Mouse (Mus musculus): ENCODE data around the gene Dnmt3l. TPM values are rescaled to one million over a fixed set of nuclear protein-coding genes. Genes with fewer than 3 reads are reported as not detected.
"Not testable (repeated sequence)": the region's sequence is repeated elsewhere in the genome, so short reads cannot be mapped to it uniquely, and the experiment has no call there.

The Dnmt3l gene
- polyA plus RNA-seq, 1 experiment: 1.5 TPM

- TF ChIP-seq POLR2A (IDR thresholded peaks at IDR 0.05; ENCODE audit: borderline replicate concordance, low read depth, low read length) (no peak), CTCF (IDR thresholded peaks at IDR 0.05; ENCODE audit: low read depth, low read length) (no peak)
Observed at GRCm38 (mm10) chr10:78091865-78092724, 50.3 kb downstream of the Dnmt3l start.

GRCm38 (mm10) chr10:78092725-78093029, 50.9 kb downstream of the Dnmt3l start:
- Histone ChIP-seq H3K4me3 (ENCODE audit: insufficient read depth, low read length) (no peak overlapping the region), H3K4me1 (ENCODE audit: control insufficient read depth, insufficient read depth, low read length) (peaks cover 26% of the 10 kb centered on the region), H3K27ac (ENCODE audit: insufficient read depth, low read depth, low read length) (no peak overlapping the region)
- TF ChIP-seq POLR2A (IDR thresholded peaks at IDR 0.05; ENCODE audit: borderline replicate concordance, low read depth, low read length) (no peak), CTCF (IDR thresholded peaks at IDR 0.05; ENCODE audit: low read depth, low read length) (no peak)

More at GRCm38 (mm10) chr10:78091865-78092724, 50.3 kb downstream of the Dnmt3l start:
- Histone ChIP-seq H3K4me3 (ENCODE audit: insufficient read depth, low read length) (no peak overlapping the region), H3K27ac (ENCODE audit: insufficient read depth, low read depth, low read length) (no peak overlapping the region), H3K4me1 (ENCODE audit: control insufficient read depth, insufficient read depth, low read length) (peaks cover 31% of the 10 kb centered on the region)

DNA sequence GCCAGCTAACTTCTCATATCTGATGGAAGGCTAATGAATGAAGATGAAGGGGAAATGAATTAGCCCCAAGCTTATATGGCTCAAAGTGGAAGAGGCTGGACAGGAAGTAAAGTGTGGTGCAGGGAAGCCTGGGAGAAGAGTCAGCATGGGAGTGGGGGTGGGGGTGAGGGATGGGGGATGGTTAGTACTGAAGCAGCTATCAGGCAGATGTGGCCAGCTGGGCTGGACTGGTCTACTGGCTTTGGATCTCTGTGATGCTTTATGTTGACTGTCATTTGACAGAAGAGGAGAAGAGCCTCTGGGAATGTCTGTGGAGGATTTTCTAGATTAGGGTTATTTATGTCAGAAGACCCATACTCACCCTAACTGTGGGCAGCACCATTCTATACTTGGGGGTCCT, 53.5 kb downstream of the Dnmt3l start:
- no peak overlapping the region for H3K4me3 ChIP-seq (ENCODE audit: insufficient read depth, low read length)
- no peak for TF ChIP-seq CTCF (IDR thresholded peaks at IDR 0.05; ENCODE audit: low read depth, low read length)
- TF ChIP-seq POLR2A (IDR thresholded peaks at IDR 0.05; ENCODE audit: borderline replicate concordance, low read depth, low read length): no peak
- peaks cover 21% of the 10 kb centered on the region for H3K4me1 ChIP-seq (ENCODE audit: control insufficient read depth, insufficient read depth, low read length)
- H3K27ac ChIP-seq (ENCODE audit: insufficient read depth, low read depth, low read length): peak overlapping the region; percentile 57

DNA sequence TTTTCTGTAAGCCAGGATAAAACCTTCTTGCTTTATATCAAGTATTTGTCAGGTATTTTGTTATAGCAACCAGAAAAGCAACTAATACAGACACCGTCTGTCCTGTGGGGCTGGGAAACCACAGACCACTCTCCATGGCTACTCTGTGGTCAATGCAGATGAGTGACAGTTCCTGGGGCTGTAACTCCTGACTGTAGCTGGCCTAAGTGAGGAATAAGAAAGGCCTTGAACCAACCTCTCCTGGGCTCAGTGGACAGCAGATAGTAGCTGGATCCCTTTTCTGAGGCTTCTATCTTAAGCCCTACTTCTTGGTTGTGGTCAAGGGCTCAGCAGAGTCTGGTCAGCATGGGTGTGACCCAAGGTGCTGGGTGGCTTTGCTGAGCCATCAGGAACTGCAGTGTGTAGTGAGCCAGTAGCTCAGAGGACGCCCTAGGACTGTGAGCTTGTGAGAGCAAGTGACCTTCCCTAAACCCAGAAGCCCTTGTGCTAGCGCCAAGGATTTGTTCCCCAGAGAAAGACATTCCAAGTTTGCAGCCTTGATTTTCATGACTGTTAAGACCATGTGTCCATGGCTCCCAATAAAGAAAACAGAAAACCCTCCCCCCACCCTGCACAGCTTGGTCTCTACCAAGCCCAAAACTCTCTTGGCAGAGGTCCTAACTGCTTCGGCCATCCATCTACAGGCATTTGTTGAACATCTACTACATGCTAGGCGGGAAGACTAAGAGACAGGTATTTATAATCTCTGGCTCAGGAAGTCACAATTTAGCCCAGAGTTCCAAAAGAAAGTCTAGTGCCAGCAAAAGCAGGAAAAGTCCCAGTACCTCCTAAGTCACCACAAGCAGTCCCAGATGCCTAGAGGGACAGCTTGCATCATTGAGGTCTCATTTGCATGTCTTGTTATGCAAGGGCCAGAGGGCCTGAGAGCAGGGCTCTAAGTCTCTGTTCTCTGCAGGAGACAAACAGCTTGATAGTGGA, 54.5 kb downstream of the Dnmt3l start:
- H3K27ac ChIP-seq (ENCODE audit: insufficient read depth, low read depth, low read length): peak overlapping the region; percentile 57

DNA sequence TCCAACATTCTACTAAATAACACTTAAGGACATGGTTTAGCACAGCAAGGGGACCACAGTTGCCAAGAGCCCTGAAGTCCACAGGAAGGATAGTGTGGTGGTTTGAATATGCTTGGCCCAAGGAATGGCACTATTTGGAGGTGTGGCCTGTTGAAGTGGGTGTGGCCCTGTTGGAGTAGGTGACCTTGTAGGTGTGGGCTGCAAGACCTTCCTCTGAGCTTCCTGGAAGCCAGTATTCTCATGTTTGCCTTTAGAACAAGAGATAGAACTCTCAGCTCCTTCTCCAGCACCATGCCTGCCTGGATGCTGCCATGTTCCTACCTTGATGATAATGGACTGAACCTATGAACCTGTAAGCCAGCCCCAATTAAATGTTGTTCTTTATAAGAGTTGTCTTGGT, 58.1 kb downstream of the Dnmt3l start:
- H3K27ac ChIP-seq (ENCODE audit: insufficient read depth, low read depth, low read length); H3K4me3 ChIP-seq (ENCODE audit: insufficient read depth, low read length): not testable (repeated sequence)
- H3K4me1 ChIP-seq (ENCODE audit: control insufficient read depth, insufficient read depth, low read length): peaks cover 19% of the 10 kb centered on the region

More for the DNA sequence above, 54.5 kb downstream of the Dnmt3l start:
- TF ChIP-seq CTCF (IDR thresholded peaks at IDR 0.05; ENCODE audit: low read depth, low read length) (no peak), POLR2A (IDR thresholded peaks at IDR 0.05; ENCODE audit: borderline replicate concordance, low read depth, low read length) (no peak)
- Histone ChIP-seq H3K4me1 (ENCODE audit: control insufficient read depth, insufficient read depth, low read length) (peaks cover 21% of the 10 kb centered on the region), H3K4me3 (ENCODE audit: insufficient read depth, low read length) (no peak overlapping the region)

DNA sequence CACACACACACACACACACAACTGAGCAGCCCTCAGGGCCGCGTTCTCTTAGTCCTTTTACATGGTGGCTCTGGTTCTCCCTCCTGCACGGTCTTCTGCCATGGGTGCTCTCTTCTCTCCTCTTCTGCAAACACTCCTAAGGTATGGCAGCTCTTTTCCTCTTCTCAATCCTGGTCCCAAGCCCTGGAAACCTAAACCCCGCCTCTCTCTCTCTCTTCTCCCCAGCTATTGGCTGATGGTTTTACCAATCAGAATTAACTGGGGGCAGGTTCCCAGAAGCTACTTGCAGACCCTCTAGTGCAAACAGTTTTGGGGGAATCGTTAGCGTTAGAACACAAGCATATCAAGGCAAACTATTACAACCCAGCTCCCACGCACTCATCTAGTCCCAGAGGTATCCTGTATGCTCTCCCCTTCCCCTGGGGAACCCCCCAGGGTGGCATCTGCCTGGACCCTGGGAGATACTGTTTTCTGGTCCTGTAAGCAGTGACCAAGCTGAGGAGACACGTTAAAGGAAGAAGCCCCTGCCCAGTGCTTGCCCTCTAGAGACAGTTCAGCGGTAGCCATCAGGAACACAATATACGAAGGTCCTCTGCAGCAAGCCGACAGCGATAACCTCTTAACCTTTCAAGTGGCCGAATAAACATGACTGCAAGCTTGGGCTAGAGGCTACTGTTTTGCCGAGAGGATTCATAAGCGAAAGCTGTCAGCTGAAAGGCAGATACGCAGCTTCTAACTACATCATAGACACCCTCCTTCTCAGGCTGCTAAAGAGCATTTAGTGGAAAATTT, 59.4 kb downstream of the Dnmt3l start:
- Histone ChIP-seq H3K4me1 (ENCODE audit: control insufficient read depth, insufficient read depth, low read length) (peaks cover 18% of the 10 kb centered on the region), H3K27ac (ENCODE audit: insufficient read depth, low read depth, low read length) (no peak overlapping the region), H3K4me3 (ENCODE audit: insufficient read depth, low read length) (no peak overlapping the region)
- no peak for TF ChIP-seq POLR2A (IDR thresholded peaks at IDR 0.05; ENCODE audit: borderline replicate concordance, low read depth, low read length)
- TF ChIP-seq CTCF (IDR thresholded peaks at IDR 0.05; ENCODE audit: low read depth, low read length): no peak

- H3K4me3 ChIP-seq (ENCODE audit: insufficient read depth, low read length): no peak overlapping the region
- TF ChIP-seq CTCF (IDR thresholded peaks at IDR 0.05; ENCODE audit: low read depth, low read length) (no peak), POLR2A (IDR thresholded peaks at IDR 0.05; ENCODE audit: borderline replicate concordance, low read depth, low read length) (no peak)
- peak overlapping the region; percentile 85 for H3K27ac ChIP-seq (ENCODE audit: insufficient read depth, low read depth, low read length)
- peaks cover 23% of the 10 kb centered on the region for H3K4me1 ChIP-seq (ENCODE audit: control insufficient read depth, insufficient read depth, low read length)
Observed at GRCm38 (mm10) chr10:78104555-78105490, 63.1 kb downstream of the Dnmt3l start.

GRCm38 (mm10) chr10:78105548-78105947, 63.8 kb downstream of the Dnmt3l start:
- H3K27ac ChIP-seq (ENCODE audit: insufficient read depth, low read depth, low read length): peak overlapping the region; percentile 85
- peak overlapping the region; percentile 55 for H3K4me3 ChIP-seq (ENCODE audit: insufficient read depth, low read length)
- TF ChIP-seq POLR2A (IDR thresholded peaks at IDR 0.05; ENCODE audit: borderline replicate concordance, low read depth, low read length) (no peak), CTCF (IDR thresholded peaks at IDR 0.05; ENCODE audit: low read depth, low read length) (no peak)
- peaks cover 23% of the 10 kb centered on the region for H3K4me1 ChIP-seq (ENCODE audit: control insufficient read depth, insufficient read depth, low read length)

Other genes starting within 250 kb of the Dnmt3l start
- gene Gm9639, start 246.9 kb upstream of the Dnmt3l start, polyA plus RNA-seq (2012; ENCODE audit: insufficient read depth, insufficient read length, missing spikeins): not detected in 2 replicates
- gene Gm19668, start 242.8 kb upstream of the Dnmt3l start, polyA plus RNA-seq (2012; ENCODE audit: insufficient read depth, insufficient read length, missing spikeins): not detected in 2 replicates
- gene Gm9507, start 230.1 kb upstream of the Dnmt3l start, polyA plus RNA-seq (2012; ENCODE audit: insufficient read depth, insufficient read length, missing spikeins): not detected in 2 replicates
- not detected in 2 replicates for gene Gm2696, start 227.3 kb upstream of the Dnmt3l start, polyA plus RNA-seq (2012; ENCODE audit: insufficient read depth, insufficient read length, missing spikeins)
- gene Krtap10-4, start 214.9 kb upstream of the Dnmt3l start, polyA plus RNA-seq (2012; ENCODE audit: insufficient read depth, insufficient read length, missing spikeins): not detected in 2 replicates
- not detected in 2 replicates for gene Krtap10-10, start 206.0 kb upstream of the Dnmt3l start, polyA plus RNA-seq (2012; ENCODE audit: insufficient read depth, insufficient read length, missing spikeins)
- gene Gm36176, start 195.1 kb upstream of the Dnmt3l start, polyA plus RNA-seq (2012; ENCODE audit: insufficient read depth, insufficient read length, missing spikeins): not detected in 2 replicates
- not detected in 2 replicates for gene Gm10318, start 189.1 kb upstream of the Dnmt3l start, polyA plus RNA-seq (2012; ENCODE audit: insufficient read depth, insufficient read length, missing spikeins)
- gene Gm3285, start 180.0 kb upstream of the Dnmt3l start, polyA plus RNA-seq (2012; ENCODE audit: insufficient read depth, insufficient read length, missing spikeins): not detected in 2 replicates
- 0.19 TPM in 1 of 2 replicates, not detected in the other for gene Lrrc3, start 139.4 kb upstream of the Dnmt3l start, polyA plus RNA-seq (2012; ENCODE audit: insufficient read depth, insufficient read length, missing spikeins)
- 8.6 and 13.8 TPM in 2 replicates for gene Trpm2, start 71.4 kb upstream of the Dnmt3l start, polyA plus RNA-seq (2012; ENCODE audit: insufficient read depth, insufficient read length, missing spikeins)
- 12.4 and 13.6 TPM in 2 replicates for gene 1810043G02Rik, start 63.4 kb upstream of the Dnmt3l start, polyA plus RNA-seq (2012; ENCODE audit: insufficient read depth, insufficient read length, missing spikeins)
- gene Pfkl, start 31.9 kb upstream of the Dnmt3l start, polyA plus RNA-seq (2012; ENCODE audit: insufficient read depth, insufficient read length, missing spikeins): 24.1 and 32.1 TPM in 2 replicates
- gene Aire, start 1.7 kb downstream of the Dnmt3l start, polyA plus RNA-seq (2012; ENCODE audit: insufficient read depth, insufficient read length, missing spikeins): not detected in 2 replicates
- 18.6 and 20.8 TPM in 2 replicates for gene Icosl, start 27.4 kb downstream of the Dnmt3l start, polyA plus RNA-seq (2012; ENCODE audit: insufficient read depth, insufficient read length, missing spikeins)
- gene D10Jhu81e, start 127.8 kb downstream of the Dnmt3l start, polyA plus RNA-seq (2012; ENCODE audit: insufficient read depth, insufficient read length, missing spikeins): 31.2 and 33.4 TPM in 2 replicates
- gene Pwp2, start 143.2 kb downstream of the Dnmt3l start, polyA plus RNA-seq (2012; ENCODE audit: insufficient read depth, insufficient read length, missing spikeins): 3.7 and 4.5 TPM in 2 replicates
- gene Trappc10, start 202.7 kb downstream of the Dnmt3l start, polyA plus RNA-seq (2012; ENCODE audit: insufficient read depth, insufficient read length, missing spikeins): 25.2 and 29.6 TPM in 2 replicates